Mouse (Mus musculus) kidney, embryonic 15.5 days (tissue): Measurements from ENCODE around the gene Ubr2. TPM values are rescaled to one million over a fixed set of nuclear protein-coding genes. Genes with fewer than 3 reads are reported as not detected.

Source experiments
- ATAC-seq: fragments of 200-750 bp; cut with Nextera tagmentation; replicated peaks from 2 replicates; pipeline ENCODE4 v1.8.0; 2017; ENCODE audit warnings: moderate TSS enrichment; ENCODE audit not compliant: low FRiP score
- H3K27ac ChIP-seq: fragments of 300-500 bp; sonication (generic); 2 replicates; pipeline ENCODE4 v1.5.1; 2015; ENCODE audit warnings: mild to moderate bottlenecking, inconsistent platforms
- H3K27me3 ChIP-seq: fragments of 300-500 bp; sonication (generic); 2 replicates; pipeline ENCODE4 v1.6.1; 2015; ENCODE audit warnings: inconsistent platforms
- H3K36me3 ChIP-seq: fragments of 300-500 bp; sonication (generic); 2 replicates; pipeline ENCODE4 v1.6.1; 2015; ENCODE audit warnings: inconsistent platforms
- H3K4me1 ChIP-seq: fragments of 300-500 bp; sonication (generic); 2 replicates; pipeline ENCODE4 v1.6.1; 2015; ENCODE audit warnings: inconsistent platforms
- H3K4me2 ChIP-seq: fragments of 300-500 bp; sonication (generic); 2 replicates; pipeline ENCODE4 v1.6.1; 2015; ENCODE audit warnings: moderate library complexity, mild to moderate bottlenecking, inconsistent platforms
- H3K4me3 ChIP-seq: fragments of 300-500 bp; sonication (generic); replicated peaks from 2 replicates; pipeline ENCODE4 v1.5.1; 2015; ENCODE audit warnings: mild to moderate bottlenecking, inconsistent platforms
- H3K9ac ChIP-seq: fragments of 300-500 bp; sonication (generic); 2 replicates; pipeline ENCODE4 v1.6.1; 2015; ENCODE audit warnings: mild to moderate bottlenecking, inconsistent platforms
- H3K9me3 ChIP-seq: fragments of 300-500 bp; sonication (generic); replicated peaks from 2 replicates; pipeline ENCODE4 v1.6.1; 2016; ENCODE audit warnings: inconsistent platforms
- WGBS: fragments of 180-500 bp; shearing (Covaris S2); methylation state at CpG from one replicate; pipeline ENCODE4 v1.1.7; 2015; ENCODE audit warnings: mixed read lengths; 5-methylcytosine and 5-hydroxymethylcytosine counted together
- polyA plus RNA-seq: library from polyadenylated mRNA; unstranded; fragments of >200 nt; fragmentation: Nextera tagmentation; extraction: Ambion mirVana; gene quantifications from 2 replicates; pipeline ENCODE4 v1.2.1, GENCODE M21; 2015

The Ubr2 gene
- polyA plus RNA-seq, 1 experiment from 2014 or later = 21.7 TPM

- Histone ChIP-seq H3K36me3 (no peaks in the 10 kb centered on the region), H3K27me3 (no peaks in the 10 kb centered on the region), H3K27ac (no peak overlapping the region), H3K4me2 (no peak overlapping the region), H3K9ac (no peak overlapping the region), H3K4me3 (no peak overlapping the region), H3K4me1 (peaks cover 26% of the 10 kb centered on the region), H3K9me3 (no peaks in the 10 kb centered on the region)
- ATAC-seq = no peak
- 46% methylated on average over 3 of the region's 3 CpGs for WGBS
These were observed 95.2 kb downstream of the Ubr2 start for GRCm38 (mm10) chr17:46915129-46915528.

- 37% methylated on average over 6 of the region's 6 CpGs for WGBS
- H3K4me3 ChIP-seq = no peak overlapping the region
- ATAC-seq = no peak
These were observed 98.0 kb downstream of the Ubr2 start for GRCm38 (mm10) chr17:46912331-46912730.

GRCm38 (mm10) chr17:46910186-46910585 is 100.2 kb downstream of the Ubr2 start, which contains the start of gene Prph2:
TSS of gene Prph2 (plus strand) at chr17:46910459.
- Histone ChIP-seq H3K36me3 (no peaks in the 10 kb centered on the region), H3K9ac (no peak within 1 kb of the TSS), H3K4me3 (no peak within 1 kb of the TSS), H3K4me1 (peaks cover 11% of the 10 kb centered on the region; the same call in 1 of the 2 replicates), H3K27ac (no peak within 1 kb of the TSS), H3K27me3 (no peaks in the 10 kb centered on the region), H3K9me3 (no peaks in the 10 kb centered on the region; the same call in 1 of the 2 replicates), H3K4me2 (no peak within 1 kb of the TSS)
- 89% methylated on average over 10 of the region's 10 CpGs for WGBS
- ATAC-seq = no peak

More at GRCm38 (mm10) chr17:46912331-46912730, 98.0 kb downstream of the Ubr2 start:
- no peaks in the 10 kb centered on the region for H3K36me3 ChIP-seq
- H3K4me1 ChIP-seq = peaks cover 11% of the 10 kb centered on the region; the same call in 1 of the 2 replicates
- 0 out of 2 replicates have a peak overlapping the region, but pooled peaks have one; percentile 7 for H3K27ac ChIP-seq
- no peaks in the 10 kb centered on the region for H3K27me3 ChIP-seq
- H3K9ac ChIP-seq = no peak overlapping the region
- H3K4me2 ChIP-seq = no peak overlapping the region
- H3K9me3 ChIP-seq = no peaks in the 10 kb centered on the region; the same call in 1 of the 2 replicates

- H3K36me3 ChIP-seq = no peaks in the 10 kb centered on the region
- no peak overlapping the region for H3K9ac ChIP-seq
- H3K4me2 ChIP-seq = no peak overlapping the region
- no peaks in the 10 kb centered on the region for H3K4me1 ChIP-seq
- no peaks in the 10 kb centered on the region; the same call in 1 of the 2 replicates for H3K9me3 ChIP-seq
- H3K27ac ChIP-seq = no peak overlapping the region
- ATAC-seq = peak; percentile 78; the same call in 1 of the 2 replicates
- no peak overlapping the region for H3K4me3 ChIP-seq
- no peaks in the 10 kb centered on the region for H3K27me3 ChIP-seq
- 22% methylated on average over 19 of the region's 19 CpGs for WGBS
These were observed 106.4 kb downstream of the Ubr2 start for GRCm38 (mm10) chr17:46903876-46904490.

GRCm38 (mm10) chr17:46900941-46901340 is 109.4 kb downstream of the Ubr2 start:
- H3K36me3 ChIP-seq = no peaks in the 10 kb centered on the region
- 69% methylated on average over 2 of the region's 2 CpGs for WGBS
- no peak overlapping the region for H3K4me2 ChIP-seq
- H3K27me3 ChIP-seq = no peaks in the 10 kb centered on the region
- no peaks in the 10 kb centered on the region for H3K9me3 ChIP-seq
- H3K27ac ChIP-seq = no peak overlapping the region
- H3K9ac ChIP-seq = no peak overlapping the region
- ATAC-seq = no peak
- peaks cover 24% of the 10 kb centered on the region for H3K4me1 ChIP-seq
- H3K4me3 ChIP-seq = no peak overlapping the region

- H3K4me2 ChIP-seq = peak overlapping the region; percentile 41
- 13% methylated on average over 13 of the region's 13 CpGs for WGBS
- H3K4me1 ChIP-seq = peaks cover 37% of the 10 kb centered on the region
- 0 out of 2 replicates have a peak overlapping the region, but pooled peaks have one; percentile 9 for H3K4me3 ChIP-seq
- H3K9me3 ChIP-seq = no peaks in the 10 kb centered on the region
- no peak overlapping the region for H3K9ac ChIP-seq
- no peaks in the 10 kb centered on the region for H3K27me3 ChIP-seq
- H3K36me3 ChIP-seq = peaks cover 8% of the 10 kb centered on the region
- ATAC-seq = peak; percentile 96
- peak overlapping the region; percentile 85 for H3K27ac ChIP-seq
These were observed 113.0 kb downstream of the Ubr2 start for GRCm38 (mm10) chr17:46897221-46897950.

GRCm38 (mm10) chr17:46895426-46895825 is 114.9 kb downstream of the Ubr2 start:
- no peak overlapping the region for H3K27ac ChIP-seq
- ATAC-seq = no peak
- 89% methylated on average over 9 of the region's 9 CpGs for WGBS
- H3K36me3 ChIP-seq = peaks cover 11% of the 10 kb centered on the region
- no peak overlapping the region for H3K9ac ChIP-seq
- H3K27me3 ChIP-seq = no peaks in the 10 kb centered on the region
- H3K4me2 ChIP-seq = no peak overlapping the region
- no peaks in the 10 kb centered on the region for H3K9me3 ChIP-seq
- no peak overlapping the region for H3K4me3 ChIP-seq
- peaks cover 50% of the 10 kb centered on the region for H3K4me1 ChIP-seq

- Histone ChIP-seq H3K4me2 (peak overlapping the region; percentile 80), H3K36me3 (peaks cover 11% of the 10 kb centered on the region), H3K9ac (peak overlapping the region; percentile 89), H3K9me3 (no peaks in the 10 kb centered on the region), H3K27ac (peak overlapping the region; percentile 87), H3K4me3 (peak overlapping the region; percentile 83), H3K4me1 (peaks cover 39% of the 10 kb centered on the region), H3K27me3 (no peaks in the 10 kb centered on the region)
- peak; percentile 31 for ATAC-seq
- WGBS = 1% methylated on average over 64 of the region's 64 CpGs
These were observed 119.3 kb downstream of the Ubr2 start for GRCm38 (mm10) chr17:46890843-46891594.

- Histone ChIP-seq H3K36me3 (peaks cover 11% of the 10 kb centered on the region), H3K9me3 (no peaks in the 10 kb centered on the region), H3K4me2 (peak within 1 kb of the TSS; percentile 93), H3K27me3 (no peaks in the 10 kb centered on the region), H3K4me1 (peaks cover 43% of the 10 kb centered on the region), H3K9ac (peak within 1 kb of the TSS; percentile 89), H3K4me3 (peak within 1 kb of the TSS; percentile 83), H3K27ac (peak within 1 kb of the TSS; percentile 97)
- under 1% methylated on average over 40 of the region's 40 CpGs for WGBS
- ATAC-seq = peak; percentile 93
These were observed 120.1 kb downstream of the Ubr2 start, which contains the start of gene Tbcc for GRCm38 (mm10) chr17:46890116-46890815. TSS of gene Tbcc (plus strand) at chr17:46890684.

GRCm38 (mm10) chr17:46889450-46890084 is 120.8 kb downstream of the Ubr2 start:
- under 1% methylated on average over 44 of the region's 44 CpGs for WGBS
- H3K9me3 ChIP-seq = no peaks in the 10 kb centered on the region
- peak overlapping the region; percentile 60 for H3K9ac ChIP-seq
- peak; percentile 61 for ATAC-seq
- peaks cover 11% of the 10 kb centered on the region for H3K36me3 ChIP-seq
- peak overlapping the region; percentile 83 for H3K4me3 ChIP-seq
- H3K4me2 ChIP-seq = peak overlapping the region; percentile 93
- peaks cover 43% of the 10 kb centered on the region for H3K4me1 ChIP-seq
- H3K27ac ChIP-seq = peak overlapping the region; percentile 97
- H3K27me3 ChIP-seq = no peaks in the 10 kb centered on the region
